Mouse (Mus musculus) kidney, embryonic 16.5 days (tissue): ENCODE results near the gene Card14. TPM values are rescaled to one million over a fixed set of nuclear protein-coding genes. Genes with fewer than 3 reads are reported as not detected.

Experiments used
- ATAC-seq: fragments of 200-750 bp; cut with Nextera tagmentation; 2 replicates; pipeline ENCODE4 v1.8.0; 2017; ENCODE audit warnings: moderate TSS enrichment; ENCODE audit not compliant: low FRiP score, low TSS enrichment
- H3K27ac ChIP-seq: fragments of 300-500 bp; sonication (generic); 2 replicates; pipeline ENCODE4 v1.5.1; 2014; ENCODE audit warnings: low read length
- H3K27me3 ChIP-seq: fragments of 300-500 bp; sonication (generic); 2 replicates; pipeline ENCODE4 v1.6.1; 2014; ENCODE audit warnings: low read length, control low read depth, mixed read lengths; ENCODE audit not compliant: insufficient read depth
- H3K36me3 ChIP-seq: fragments of 300-500 bp; sonication (generic); 2 replicates; pipeline ENCODE4 v1.6.1; 2014; ENCODE audit warnings: low read length, control low read depth, mixed read lengths; ENCODE audit not compliant: insufficient read depth
- H3K4me1 ChIP-seq: fragments of 300-500 bp; sonication (generic); 2 replicates; pipeline ENCODE4 v1.6.1; 2014; ENCODE audit warnings: low read length, control low read depth, mixed read lengths; ENCODE audit not compliant: insufficient read depth
- H3K4me2 ChIP-seq: fragments of 300-500 bp; sonication (generic); replicated peaks from 2 replicates; pipeline ENCODE4 v1.6.1; 2014; ENCODE audit warnings: low read depth, low read length
- H3K4me3 ChIP-seq: fragments of 300-500 bp; sonication (generic); 2 replicates; pipeline ENCODE4 v1.5.1; 2014; ENCODE audit warnings: mild to moderate bottlenecking, low read length
- H3K9ac ChIP-seq: fragments of 300-500 bp; sonication (generic); replicated peaks from 2 replicates; pipeline ENCODE4 v1.6.1; 2014; ENCODE audit warnings: low read length
- H3K9me3 ChIP-seq: fragments of 300-500 bp; sonication (generic); 2 replicates; pipeline ENCODE4 v1.6.1; 2016; ENCODE audit warnings: low read length, control low read depth
- WGBS: fragments of 180-500 bp; shearing (Covaris S2); extraction: QIAGEN DNeasy Blood & Tissue Kit; methylation state at CpG from one replicate; pipeline ENCODE4 v1.1.7; 2014; 5-methylcytosine and 5-hydroxymethylcytosine counted together
- polyA plus RNA-seq: library from polyadenylated mRNA; unstranded; fragments of >200 nt; fragmentation: Nextera tagmentation; extraction: Ambion mirVana; gene quantifications from 2 replicates; pipeline ENCODE4 v1.2.1, GENCODE M21; 2015

Gene Card14
- polyA plus RNA-seq = 0.36 and 0.52 TPM in 2 replicates

GRCm38 (mm10) chr11:119307658-119307867, at the start of gene Card14:
Gene Card14, plus strand, starts transcription at chr11:119307768.
- H3K4me2 ChIP-seq = no peak within 1 kb of the TSS
- no peaks in the 10 kb centered on the region for H3K9me3 ChIP-seq
- no peak within 1 kb of the TSS for H3K27ac ChIP-seq
- 40% methylated on average over 1 of the region's 1 CpGs for WGBS
- no peak within 1 kb of the TSS for H3K9ac ChIP-seq
- H3K36me3 ChIP-seq = no peaks in the 10 kb centered on the region
- H3K27me3 ChIP-seq = peaks cover 6% of the 10 kb centered on the region
- no peak for ATAC-seq
- H3K4me3 ChIP-seq = no peak within 1 kb of the TSS
- H3K4me1 ChIP-seq = 0 out of 2 replicates have a peak, but pooled peaks cover 9% of the 10 kb centered on the region

GRCm38 (mm10) chr11:119258216-119258571, 49.4 kb upstream of the Card14 start:
- Histone ChIP-seq H3K4me3 (peak overlapping the region; percentile 20), H3K9me3 (no peaks in the 10 kb centered on the region), H3K27me3 (no peaks in the 10 kb centered on the region), H3K27ac (peak overlapping the region; percentile 7; the same call in 1 of the 2 replicates), H3K4me1 (peaks cover 30% of the 10 kb centered on the region), H3K36me3 (no peaks in the 10 kb centered on the region), H3K4me2 (peak overlapping the region; percentile 41), H3K9ac (peak overlapping the region; percentile 3; the same call in 1 of the 2 replicates)
- WGBS = 49% methylated on average over 9 of the region's 9 CpGs
- ATAC-seq = peak; percentile 1; the same call in 1 of the 2 replicates

GRCm38 (mm10) chr11:119258572-119259322, 48.8 kb upstream of the Card14 start:
- Histone ChIP-seq H3K9me3 (no peaks in the 10 kb centered on the region), H3K27ac (peak overlapping the region; percentile 7; the same call in 1 of the 2 replicates), H3K4me3 (peak overlapping the region; percentile 20), H3K4me1 (peaks cover 27% of the 10 kb centered on the region), H3K27me3 (no peaks in the 10 kb centered on the region), H3K4me2 (peak overlapping the region; percentile 41), H3K36me3 (no peaks in the 10 kb centered on the region), H3K9ac (peak overlapping the region; percentile 3; the same call in 1 of the 2 replicates)
- ATAC-seq = peak; percentile 78
- 56% methylated on average over 23 of the region's 23 CpGs for WGBS

- H3K9ac ChIP-seq = no peak overlapping the region
- no peak overlapping the region for H3K4me2 ChIP-seq
- H3K27me3 ChIP-seq = no peaks in the 10 kb centered on the region
- H3K4me1 ChIP-seq = peaks cover 27% of the 10 kb centered on the region
- ATAC-seq = no peak
- H3K4me3 ChIP-seq = no peak overlapping the region
- no peak overlapping the region for H3K27ac ChIP-seq
- WGBS = 90% methylated on average over 8 of the region's 8 CpGs
- no peaks in the 10 kb centered on the region for H3K9me3 ChIP-seq
- H3K36me3 ChIP-seq = no peaks in the 10 kb centered on the region
These were observed 47.6 kb upstream of the Card14 start for GRCm38 (mm10) chr11:119259977-119260376.

GRCm38 (mm10) chr11:119264413-119264812, 43.2 kb upstream of the Card14 start:
- Histone ChIP-seq H3K36me3 (no peaks in the 10 kb centered on the region), H3K4me1 (peaks cover 13% of the 10 kb centered on the region), H3K9me3 (no peaks in the 10 kb centered on the region), H3K27ac (no peak overlapping the region), H3K9ac (no peak overlapping the region), H3K27me3 (no peaks in the 10 kb centered on the region), H3K4me3 (no peak overlapping the region), H3K4me2 (no peak overlapping the region)
- no peak for ATAC-seq
- WGBS = 89% methylated on average over 13 of the region's 13 CpGs

- H3K9ac ChIP-seq = no peak overlapping the region
- ATAC-seq = no peak
- no peaks in the 10 kb centered on the region for H3K9me3 ChIP-seq
- 71% methylated on average over 7 of the region's 7 CpGs for WGBS
- H3K4me3 ChIP-seq = no peak overlapping the region
- H3K27ac ChIP-seq = no peak overlapping the region
- no peak overlapping the region for H3K4me2 ChIP-seq
- H3K36me3 ChIP-seq = no peaks in the 10 kb centered on the region
- peaks cover 13% of the 10 kb centered on the region for H3K4me1 ChIP-seq
- no peaks in the 10 kb centered on the region for H3K27me3 ChIP-seq
These were observed 41.8 kb upstream of the Card14 start for GRCm38 (mm10) chr11:119265811-119266210.

GRCm38 (mm10) chr11:119267241-119267674, 40.3 kb upstream of the Card14 start:
- Histone ChIP-seq H3K9me3 (no peaks in the 10 kb centered on the region), H3K27ac (no peak overlapping the region), H3K4me1 (peaks cover 13% of the 10 kb centered on the region), H3K4me3 (no peak overlapping the region), H3K9ac (0 out of 2 replicates have a peak overlapping the region, but pooled peaks have one; percentile 74), H3K4me2 (peak overlapping the region; percentile 96; the same call in 1 of the 2 replicates), H3K27me3 (no peaks in the 10 kb centered on the region), H3K36me3 (no peaks in the 10 kb centered on the region)
- 56% methylated on average over 6 of the region's 6 CpGs for WGBS
- ATAC-seq = 0 out of 2 replicates have a peak, but pooled peaks have one; percentile 30

GRCm38 (mm10) chr11:119267768-119268556, 39.6 kb upstream of the Card14 start, which contains the start of gene Gaa:
Gene Gaa, plus strand, starts transcription at chr11:119267887.
- peak within 1 kb of the TSS; percentile 74 for H3K9ac ChIP-seq
- 2% methylated on average over 52 of the region's 52 CpGs for WGBS
- peak within 1 kb of the TSS; percentile 13; the same call in 1 of the 2 replicates for H3K27ac ChIP-seq
- H3K27me3 ChIP-seq = no peaks in the 10 kb centered on the region
- H3K36me3 ChIP-seq = peaks cover 4% of the 10 kb centered on the region; the same call in 1 of the 2 replicates
- H3K4me2 ChIP-seq = peak within 1 kb of the TSS; percentile 96
- peak; percentile 86 for ATAC-seq
- peak within 1 kb of the TSS; percentile 60 for H3K4me3 ChIP-seq
- peaks cover 13% of the 10 kb centered on the region for H3K4me1 ChIP-seq
- H3K9me3 ChIP-seq = no peaks in the 10 kb centered on the region

GRCm38 (mm10) chr11:119268557-119269195, 38.9 kb upstream of the Card14 start:
- H3K4me2 ChIP-seq = peak overlapping the region; percentile 96
- peak overlapping the region; percentile 13; the same call in 1 of the 2 replicates for H3K27ac ChIP-seq
- H3K27me3 ChIP-seq = no peaks in the 10 kb centered on the region
- WGBS = 75% methylated on average over 16 of the region's 16 CpGs
- no peaks in the 10 kb centered on the region for H3K9me3 ChIP-seq
- ATAC-seq = peak; percentile 3; the same call in 1 of the 2 replicates
- H3K36me3 ChIP-seq = peaks cover 9% of the 10 kb centered on the region; the same call in 1 of the 2 replicates
- peak overlapping the region; percentile 74 for H3K9ac ChIP-seq
- peaks cover 13% of the 10 kb centered on the region for H3K4me1 ChIP-seq
- H3K4me3 ChIP-seq = peak overlapping the region; percentile 60
